Mouse (Mus musculus): ENCODE measurements around the gene Dnah17.

DNA sequence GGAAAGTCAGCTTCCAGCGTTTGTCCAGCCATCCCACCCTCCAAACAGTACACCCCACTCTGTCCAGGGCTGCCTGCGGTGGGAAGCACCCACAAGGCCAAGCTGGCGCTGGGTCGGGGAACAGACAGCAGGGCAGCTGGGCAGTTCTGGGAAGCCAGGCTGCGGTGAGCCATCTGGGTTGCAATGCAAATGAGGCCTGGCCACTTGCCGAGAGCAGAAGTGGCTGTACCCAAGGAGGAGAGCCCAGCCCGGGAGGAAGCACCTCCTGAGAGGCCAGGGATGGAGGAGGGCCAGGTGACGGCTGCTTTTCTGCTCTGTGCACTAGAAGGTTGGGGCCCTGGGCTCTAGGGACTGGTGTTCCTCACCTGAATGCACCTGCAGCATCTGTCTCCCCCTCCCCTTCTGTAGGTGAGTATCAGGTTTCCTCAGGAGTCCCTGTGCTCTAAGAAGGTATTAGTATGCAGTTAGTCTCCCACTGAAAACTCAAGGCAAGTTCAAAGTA is 154.3 kb downstream of the Dnah17 start:
- no peak for TF ChIP-seq CTCF (IDR thresholded peaks at IDR 0.05; ENCODE audit: extremely low read depth, insufficient read length, insufficient replicate concordance, low read depth, low read length)
- TF ChIP-seq POLR2A (IDR thresholded peaks at IDR 0.05; ENCODE audit: low read depth, low read length): no peak

Data from small intestine, adult 2 months (tissue).